Mouse (Mus musculus) hindbrain, embryonic 12.5 days (tissue): ENCODE measurements at regions not wholly inside any gene's neighbourhood (a gene's known extent, or its start where the extent isn't known, plus 50 kb on each side); places are given as distances from the start of the nearest gene placed in this dataset.

ENCODE experiments used
- ATAC-seq: fragments of 200-750 bp; cut with Nextera tagmentation; 2 replicates; pipeline ENCODE4 v1.8.0; 2017; ENCODE audit warnings: moderate TSS enrichment; ENCODE audit not compliant: low FRiP score
- H3K27ac ChIP-seq: fragments of 300-500 bp; sonication (generic); 2 replicates; pipeline ENCODE4 v1.5.1; 2016; ENCODE audit warnings: mild to moderate bottlenecking
- H3K27me3 ChIP-seq: fragments of 300-500 bp; sonication (generic); 2 replicates; pipeline ENCODE4 v1.6.1; 2016; ENCODE audit warnings: mild to moderate bottlenecking
- H3K36me3 ChIP-seq: fragments of 300-500 bp; sonication (generic); 2 replicates; pipeline ENCODE4 v1.6.1; 2016; ENCODE audit warnings: mild to moderate bottlenecking
- H3K4me1 ChIP-seq: fragments of 300-500 bp; sonication (generic); 2 replicates; pipeline ENCODE4 v1.6.1; 2016
- H3K4me2 ChIP-seq: fragments of 300-500 bp; sonication (generic); replicated peaks from 2 replicates; pipeline ENCODE4 v1.6.1; 2016; ENCODE audit warnings: mild to moderate bottlenecking
- H3K4me3 ChIP-seq: fragments of 300-500 bp; sonication (generic); 2 replicates; pipeline ENCODE4 v1.5.1; 2016; ENCODE audit warnings: mild to moderate bottlenecking
- H3K9ac ChIP-seq: fragments of 300-500 bp; sonication (generic); 2 replicates; pipeline ENCODE4 v1.6.1; 2016; ENCODE audit warnings: mild to moderate bottlenecking, moderate library complexity
- H3K9me3 ChIP-seq: fragments of 300-500 bp; sonication (generic); replicated peaks from 2 replicates; pipeline ENCODE4 v1.6.1; 2016; ENCODE audit warnings: mild to moderate bottlenecking
- WGBS: fragments of 180-500 bp; shearing (Covaris S2); methylation state at CpG from one replicate; pipeline ENCODE4 v1.1.7; 2016; 5-methylcytosine and 5-hydroxymethylcytosine counted together

DNA sequence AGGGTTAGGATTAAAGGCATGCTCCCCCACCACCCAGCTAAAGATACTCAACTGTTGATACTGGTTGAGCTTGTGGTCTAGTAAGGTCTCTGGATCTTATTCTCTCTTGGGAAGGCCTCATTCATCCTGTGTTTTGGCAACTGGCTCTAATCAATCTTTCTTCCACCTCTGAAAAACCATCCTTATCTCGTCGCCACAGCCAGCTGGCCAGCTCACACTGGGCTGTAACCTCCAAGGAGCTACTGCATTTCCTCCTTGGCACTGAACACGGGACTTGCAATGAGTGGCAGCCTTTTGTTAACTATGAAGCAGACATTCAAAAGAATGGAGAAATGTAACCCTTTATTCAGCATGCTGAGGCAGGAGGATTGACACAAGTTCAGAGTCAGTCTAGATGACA lies 61.4 kb upstream of the Slc6a6 start:
- H3K27me3 ChIP-seq: no peaks in the 10 kb centered on the region
- 68% methylated on average over 3 of the region's 3 CpGs for WGBS
- no peak overlapping the region for H3K27ac ChIP-seq
- H3K9ac ChIP-seq: no peak overlapping the region
- no peaks in the 10 kb centered on the region for H3K9me3 ChIP-seq
- no peak for ATAC-seq
- peaks cover 5% of the 10 kb centered on the region for H3K4me1 ChIP-seq
- H3K36me3 ChIP-seq: no peaks in the 10 kb centered on the region
- H3K4me2 ChIP-seq: no peak overlapping the region
- H3K4me3 ChIP-seq: no peak overlapping the region

DNA sequence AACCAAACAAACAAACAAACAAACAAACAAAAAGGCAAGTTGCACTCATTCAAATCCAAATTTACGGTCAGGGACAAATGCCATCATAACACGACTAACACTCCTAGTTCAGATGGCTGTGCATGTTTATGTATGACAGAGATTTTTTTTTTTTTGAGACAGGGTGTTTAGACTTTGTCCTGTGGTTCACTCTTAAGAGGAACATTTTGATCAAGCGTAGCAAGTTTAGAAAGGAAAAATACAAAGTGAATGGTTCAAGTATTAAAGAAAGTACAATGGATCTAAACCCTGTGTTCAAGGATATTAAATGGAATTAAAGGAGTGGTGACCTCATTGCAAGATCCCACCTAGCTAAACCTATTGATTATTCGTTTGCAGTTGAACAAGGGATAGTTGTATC lies 60.2 kb upstream of the Slc6a6 start:
- WGBS: 91% methylated on average over 4 of the region's 4 CpGs
- no peak for ATAC-seq
- no peak overlapping the region for H3K4me2 ChIP-seq
- H3K27ac ChIP-seq: no peak overlapping the region
- no peak overlapping the region for H3K4me3 ChIP-seq
- no peak overlapping the region for H3K9ac ChIP-seq
- H3K27me3 ChIP-seq: no peaks in the 10 kb centered on the region
- no peaks in the 10 kb centered on the region for H3K36me3 ChIP-seq
- H3K9me3 ChIP-seq: no peaks in the 10 kb centered on the region
- H3K4me1 ChIP-seq: no peaks in the 10 kb centered on the region

DNA sequence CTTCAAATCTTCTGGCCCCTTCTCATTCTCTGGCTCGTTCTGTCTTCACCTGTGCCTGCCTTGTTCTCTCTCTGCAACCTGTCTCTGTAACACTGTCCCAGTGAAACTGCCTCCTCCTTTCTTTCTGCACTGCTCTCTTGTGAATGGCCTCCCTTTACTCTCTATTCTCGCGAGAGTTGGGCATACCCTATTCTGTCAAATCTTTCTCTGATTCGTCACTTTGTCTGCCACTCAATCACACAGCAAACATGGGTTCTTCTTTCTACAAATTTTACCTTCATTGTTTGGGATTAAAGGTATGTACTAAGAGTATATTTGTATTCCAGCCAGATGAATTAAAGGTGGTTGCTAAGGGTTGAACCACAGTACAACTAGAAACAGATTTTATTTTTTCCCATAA lies 54.6 kb upstream of the Slc6a6 start:
- Histone ChIP-seq H3K9me3 (no peaks in the 10 kb centered on the region), H3K4me1 (no peaks in the 10 kb centered on the region), H3K9ac (no peak overlapping the region), H3K4me2 (no peak overlapping the region), H3K27me3 (no peaks in the 10 kb centered on the region), H3K27ac (no peak overlapping the region), H3K36me3 (no peaks in the 10 kb centered on the region), H3K4me3 (no peak overlapping the region)
- WGBS: 83% methylated on average over 4 of the region's 4 CpGs
- ATAC-seq: no peak

DNA sequence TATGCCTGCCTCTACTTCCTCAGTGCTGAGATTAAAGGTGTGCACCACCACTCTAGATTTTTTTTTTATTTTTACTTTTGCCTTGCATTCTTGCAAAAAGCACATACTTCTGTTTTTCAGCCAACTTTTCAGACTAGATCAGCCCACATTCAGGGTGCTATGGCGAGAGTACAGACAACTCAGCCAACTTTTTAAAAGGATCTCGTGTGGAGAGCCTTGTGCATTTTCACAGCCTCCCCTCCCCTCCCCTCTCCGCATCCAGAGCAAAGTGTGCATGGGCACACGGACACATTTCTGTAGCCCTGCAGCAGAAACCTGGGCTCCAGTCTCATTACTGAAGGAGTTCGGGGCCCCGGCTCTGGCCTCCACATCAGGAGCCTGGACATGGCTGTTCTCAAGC lies 52.6 kb upstream of the Slc6a6 start:
- WGBS: 87% methylated on average over 6 of the region's 6 CpGs
- no peak for ATAC-seq

More for the DNA sequence above, 52.6 kb upstream of the Slc6a6 start:
- Histone ChIP-seq H3K27ac (no peak overlapping the region), H3K9me3 (no peaks in the 10 kb centered on the region), H3K27me3 (no peaks in the 10 kb centered on the region), H3K4me3 (no peak overlapping the region), H3K4me1 (no peaks in the 10 kb centered on the region), H3K4me2 (no peak overlapping the region), H3K36me3 (no peaks in the 10 kb centered on the region), H3K9ac (no peak overlapping the region)
